Mouse (Mus musculus) heart, postnatal 25 days (tissue): Measurements from ENCODE around the gene Sgms1. TPM values are rescaled to one million over a fixed set of nuclear protein-coding genes. Genes with fewer than 3 reads are reported as not detected.

Source experiments
- DNase-seq: peaks from one replicate; pipeline ENCODE4 v3.0.0; 2022; ENCODE audit warnings: low spot score
- intact Hi-C: fragments of 180-260 bp; cut with DNase I; formaldehyde crosslinking; loops from one replicate; pipeline ENCODE4 v1.15.1; 2025
- total RNA-seq, 2 experiments: library from RNA; stranded (reverse); gene quantifications; 2 replicates each; pipeline ENCODE4 v1.2.3; 2021

Sgms1 gene
- total RNA-seq, 2 experiments from 2014 or later, result 55.8 to 59.0 TPM

GRCm38 (mm10) chr19:32175991-32176390 is 213.5 kb downstream of the Sgms1 start:
- intact Hi-C loops, result no loop called here
- no peak for DNase-seq

DNA sequence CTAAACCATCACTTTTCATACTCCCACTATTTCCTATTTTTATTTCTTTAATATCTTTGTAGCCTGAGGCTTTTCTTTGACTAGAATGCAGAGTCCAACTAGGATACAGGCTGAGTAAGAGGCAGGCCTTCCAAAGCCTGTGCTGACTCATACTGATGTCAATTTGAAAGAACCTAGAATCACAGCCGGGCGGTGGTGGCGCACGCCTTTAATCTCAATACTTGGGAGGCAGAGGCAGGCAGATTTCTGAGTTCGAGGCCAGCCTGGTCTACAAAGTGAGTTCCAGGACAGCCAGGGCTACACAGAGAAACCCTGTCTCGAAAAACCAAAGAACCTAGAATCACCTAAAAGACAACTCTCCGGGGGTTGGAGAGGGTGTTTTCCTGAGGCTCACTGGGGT is 214.5 kb downstream of the Sgms1 start:
- DNase-seq, result no peak
- intact Hi-C loops, result no loop called here

DNA sequence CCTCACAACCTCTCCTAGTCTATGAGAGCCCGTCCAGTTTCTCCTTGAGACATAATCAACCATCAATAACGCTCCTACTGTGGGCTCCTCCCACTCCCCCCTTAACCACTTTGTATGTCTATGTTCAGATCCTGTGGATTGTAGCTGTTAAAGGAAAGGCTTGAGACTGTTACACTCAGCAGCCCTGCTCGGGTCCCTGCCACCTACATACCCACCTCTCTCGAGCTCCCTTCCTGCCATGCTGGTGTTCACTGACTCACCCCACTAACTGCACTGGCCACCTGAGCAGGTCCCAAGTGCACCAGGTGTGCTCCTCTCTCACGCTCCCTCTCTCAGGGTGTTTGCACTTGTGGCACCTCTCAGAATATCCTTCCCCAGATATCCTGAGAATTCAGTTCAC is 215.0 kb downstream of the Sgms1 start:
- no peak for DNase-seq
- intact Hi-C loops, result loop anchor here (5.0 kb wide), 2 partner anchors 38 to 148 kb away; no protein-coding TSS in a partner anchor

GRCm38 (mm10) chr19:32173522-32174184 is 215.9 kb downstream of the Sgms1 start:
- intact Hi-C loops, result loop anchor here (5.0 kb wide), 2 partner anchors 39 to 149 kb away; no protein-coding TSS in a partner anchor
- no peak for DNase-seq

GRCm38 (mm10) chr19:32172511-32172981 is 217.0 kb downstream of the Sgms1 start:
- DNase-seq, result no peak
- intact Hi-C loops, result loop anchor here (5.0 kb wide), 2 partner anchors 40 to 150 kb away; no protein-coding TSS in a partner anchor

- no peak for DNase-seq
- intact Hi-C loops, result loop anchor here (5.0 kb wide), 2 partner anchors 40 to 150 kb away; no protein-coding TSS in a partner anchor
Observed at GRCm38 (mm10) chr19:32171981-32172380, 217.5 kb downstream of the Sgms1 start.

GRCm38 (mm10) chr19:32169634-32170540 is 219.6 kb downstream of the Sgms1 start:
- intact Hi-C loops, result loop anchor here (5.0 kb wide), 3 partner anchors 42 to 152 kb away; no protein-coding TSS in a partner anchor
- peak; percentile 46 for DNase-seq

- intact Hi-C loops, result loop anchor here (5.0 kb wide), 1 partner anchor 136 kb away; no protein-coding TSS in a partner anchor
- no peak for DNase-seq
Observed at GRCm38 (mm10) chr19:32168031-32168430, 221.5 kb downstream of the Sgms1 start.

DNA sequence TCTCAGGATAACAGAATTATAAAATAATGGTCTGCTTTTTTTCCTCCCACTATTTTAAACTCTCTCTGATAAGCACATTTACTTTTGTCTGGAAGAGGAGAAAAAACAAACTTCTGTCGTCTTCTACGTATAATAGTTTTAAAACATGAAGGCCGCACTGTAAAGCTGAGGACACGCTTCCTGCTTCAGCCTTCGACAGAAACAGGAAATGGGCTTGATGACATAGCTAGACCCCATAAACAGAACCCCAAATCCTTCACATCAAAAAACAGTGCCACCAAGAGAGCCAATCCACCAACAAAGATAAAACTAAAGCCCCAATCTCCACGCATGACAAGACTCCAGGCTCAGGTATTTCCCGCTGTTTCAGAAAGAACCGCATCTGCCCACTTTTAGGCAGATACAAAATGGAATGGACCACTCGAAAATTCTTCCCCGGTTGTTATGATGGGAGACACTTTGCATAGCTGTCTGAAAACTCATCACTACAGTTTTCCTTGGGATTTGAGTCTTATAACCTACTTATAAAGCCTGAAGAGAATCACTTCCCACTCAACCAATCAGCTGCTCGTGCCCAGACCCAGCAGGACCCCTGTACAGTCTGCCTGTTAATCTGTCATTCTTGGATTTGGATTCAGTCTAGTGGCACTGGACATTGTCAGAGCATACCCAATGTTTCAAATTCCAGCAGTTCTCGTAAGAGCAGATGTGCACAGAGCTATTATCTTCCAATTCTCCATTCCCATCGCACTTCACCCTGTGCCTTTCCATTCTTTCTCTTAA is 222.5 kb downstream of the Sgms1 start:
- DNase-seq, result no peak
- intact Hi-C loops, result loop anchor here (5.0 kb wide), 1 partner anchor 135 kb away; no protein-coding TSS in a partner anchor

- DNase-seq, result no peak
- intact Hi-C loops, result loop anchor here (5.0 kb wide), 1 partner anchor 133 kb away; no protein-coding TSS in a partner anchor
Observed at GRCm38 (mm10) chr19:32165711-32166110, 223.8 kb downstream of the Sgms1 start.

DNA sequence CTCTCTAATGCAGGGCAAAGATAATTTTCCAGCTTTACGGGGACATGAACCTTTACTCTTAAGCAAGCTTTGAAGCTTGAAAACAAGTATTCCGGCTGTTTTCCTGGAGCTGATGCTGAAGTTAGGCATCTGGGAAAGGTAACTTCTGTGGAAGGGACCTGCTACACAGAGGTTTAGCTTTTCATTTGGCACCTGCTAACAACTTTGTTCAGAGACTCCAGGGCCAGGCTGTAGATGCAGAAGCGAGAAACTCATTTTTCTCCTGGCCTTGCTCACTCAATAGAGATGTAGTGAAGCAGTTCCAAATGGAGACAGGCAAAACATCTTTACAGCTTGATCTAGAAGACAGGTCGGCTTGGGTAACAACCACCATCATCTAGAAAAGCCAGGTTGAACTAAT is 225.4 kb downstream of the Sgms1 start:
- no peak for DNase-seq
- intact Hi-C loops, result no loop called here

GRCm38 (mm10) chr19:32159944-32160343 is 229.6 kb downstream of the Sgms1 start:
- no peak for DNase-seq
- intact Hi-C loops, result no loop called here

DNA sequence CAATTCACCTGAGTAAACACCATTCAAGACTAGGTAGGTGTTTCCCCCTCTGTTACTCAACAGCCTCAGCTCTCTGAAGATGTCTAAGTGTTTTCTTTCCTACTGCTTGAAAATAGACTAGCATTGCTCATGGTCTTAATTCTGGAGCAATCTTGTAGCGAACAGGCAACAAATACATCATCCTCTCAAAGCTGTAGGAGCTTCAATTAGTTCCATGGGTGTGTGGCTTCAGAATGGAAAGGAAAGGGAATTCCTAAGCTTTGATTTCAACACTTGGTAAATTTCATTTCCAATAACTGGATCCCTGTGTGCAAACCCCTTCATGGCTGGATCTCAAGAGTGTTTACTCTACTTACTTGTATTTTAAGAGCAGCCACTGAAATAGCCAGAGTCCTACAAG is 230.3 kb downstream of the Sgms1 start:
- no peak for DNase-seq
- intact Hi-C loops, result no loop called here

DNA sequence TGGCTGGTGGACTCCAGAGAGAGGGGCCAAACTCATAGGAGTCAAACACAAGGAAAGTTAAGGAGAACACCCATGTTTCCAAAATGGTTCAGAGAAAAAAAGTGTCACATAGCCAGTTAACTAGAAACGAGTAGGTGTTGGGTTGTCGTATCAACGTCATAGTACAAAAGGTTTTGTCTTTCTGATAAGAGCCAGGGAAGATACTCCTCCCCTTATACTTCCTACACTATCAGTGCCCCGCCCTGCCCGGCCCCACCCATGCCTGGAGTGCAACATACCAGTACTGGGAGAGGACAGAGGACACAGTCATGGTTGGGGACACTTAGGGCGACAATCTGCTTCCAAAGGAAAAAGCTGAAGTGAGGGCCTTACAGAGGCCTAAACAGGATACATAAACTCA is 232.5 kb downstream of the Sgms1 start:
- intact Hi-C loops, result no loop called here
- DNase-seq, result no peak

DNA sequence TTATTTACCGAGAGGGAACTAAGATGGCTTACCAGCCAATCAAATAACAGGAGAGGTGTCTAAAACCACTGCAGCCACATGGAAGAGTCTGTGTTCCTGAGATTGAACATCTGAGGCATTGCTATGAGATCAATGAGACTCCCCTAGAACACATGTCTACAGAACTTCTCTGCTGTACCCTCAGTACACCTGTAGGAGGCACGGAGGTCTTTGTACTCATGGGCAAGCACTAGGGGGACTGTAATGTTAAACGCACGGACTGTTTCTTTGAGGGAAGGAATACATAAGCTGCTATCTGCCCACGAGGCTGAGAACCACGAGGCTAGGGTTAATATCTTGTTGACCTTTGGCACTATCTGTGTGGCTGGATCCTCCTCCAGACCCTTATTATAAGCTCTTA is 237.0 kb downstream of the Sgms1 start:
- intact Hi-C loops, result no loop called here

DNA sequence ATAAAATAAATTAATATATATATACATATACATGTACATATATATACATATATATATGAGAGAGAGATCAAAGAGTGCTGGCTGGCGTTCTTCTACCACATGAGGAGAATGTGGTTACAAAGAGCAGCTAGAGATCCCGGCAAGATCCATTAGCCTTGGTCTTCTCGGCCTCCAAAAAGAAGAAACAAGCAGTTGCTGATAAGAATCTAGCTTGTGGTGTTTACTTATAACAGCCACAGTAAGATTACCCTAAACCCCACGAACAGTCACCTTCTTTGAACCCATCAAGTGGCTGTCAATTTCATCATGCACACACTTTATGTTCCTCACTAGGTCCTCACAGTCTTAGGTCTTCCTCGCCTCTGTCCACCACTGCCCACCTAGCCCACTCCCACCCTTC is 240.8 kb downstream of the Sgms1 start:
- intact Hi-C loops, result no loop called here
- DNase-seq, result no peak

More for the DNA sequence above, 237.0 kb downstream of the Sgms1 start:
- no peak for DNase-seq

- DNase-seq, result no peak
- intact Hi-C loops, result no loop called here
Observed at GRCm38 (mm10) chr19:32142383-32142782, 247.1 kb downstream of the Sgms1 start.

DNA sequence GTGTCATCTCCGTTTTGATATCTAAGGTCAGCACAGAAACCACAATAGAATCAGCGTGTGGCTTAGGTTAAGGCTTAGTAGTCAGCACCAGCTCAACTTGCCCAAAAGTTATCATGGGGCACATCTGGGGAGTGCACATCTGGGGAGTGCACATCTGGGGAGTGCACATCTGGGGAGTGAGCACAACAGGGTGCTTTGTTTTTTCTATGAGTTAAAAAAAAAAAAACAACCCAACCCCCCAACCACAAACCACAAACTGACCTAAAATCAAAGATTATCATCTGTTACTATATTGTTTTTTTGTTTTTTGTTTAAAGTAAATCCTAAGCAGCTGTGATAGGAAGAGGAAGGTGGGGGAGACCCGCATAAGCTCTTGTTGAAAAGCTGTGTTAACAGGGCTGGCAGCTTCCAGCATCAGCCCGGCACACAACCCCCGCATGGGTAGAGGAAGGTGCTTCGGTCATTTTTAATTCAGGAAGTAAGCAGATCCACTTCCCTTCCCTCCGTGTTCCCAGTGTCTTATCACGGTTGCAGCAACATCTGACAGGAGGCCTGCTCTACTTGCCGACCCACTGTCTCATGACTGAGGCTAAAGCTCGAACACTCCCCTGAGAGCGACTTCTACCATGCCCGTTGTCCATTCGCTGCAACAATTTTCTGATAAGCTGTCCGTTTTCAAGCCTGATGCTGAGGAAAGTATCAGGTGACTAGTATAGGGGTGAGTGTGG is 251.0 kb downstream of the Sgms1 start:
- intact Hi-C loops, result no loop called here
- no peak for DNase-seq

DNA sequence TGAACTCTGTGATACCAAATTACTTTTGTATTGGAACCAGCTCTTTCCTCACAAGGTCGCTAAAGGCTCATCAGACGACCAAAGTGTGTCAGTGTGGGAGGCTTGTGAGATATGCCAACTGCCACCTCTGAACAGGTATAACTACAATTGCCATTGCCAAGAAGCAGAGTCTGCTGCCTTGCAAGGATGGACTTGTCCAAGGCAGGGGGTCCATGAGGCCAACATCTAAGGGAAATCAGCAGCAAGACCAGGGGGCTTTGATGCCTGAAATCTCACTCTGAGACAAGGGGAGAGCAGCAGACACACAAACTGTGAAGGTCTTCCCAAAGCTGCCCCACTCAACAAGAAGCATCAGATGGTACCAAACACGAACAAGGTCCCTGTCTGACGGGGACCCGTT is 251.6 kb downstream of the Sgms1 start:
- DNase-seq, result no peak
- intact Hi-C loops, result no loop called here
